Mouse (Mus musculus) forebrain, embryonic 16.5 days (tissue): ENCODE measurements around the gene Gm13889. TPM values are rescaled to one million over a fixed set of nuclear protein-coding genes. Genes with fewer than 3 reads are reported as not detected.

Experiments used
- ATAC-seq: fragments of 200-750 bp; cut with Nextera tagmentation; 2 replicates; pipeline ENCODE4 v1.8.0; 2017; ENCODE audit warnings: mild to moderate bottlenecking, moderate library complexity
- H3K27ac ChIP-seq: fragments of 300-500 bp; sonication (generic); 2 replicates; pipeline ENCODE4 v1.5.1; 2014; ENCODE audit warnings: low read length, control low read depth
- H3K27me3 ChIP-seq: fragments of 300-500 bp; sonication (generic); replicated peaks from 2 replicates; pipeline ENCODE4 v1.6.1; 2014; ENCODE audit warnings: low read length; ENCODE audit not compliant: control insufficient read depth, insufficient read depth
- H3K36me3 ChIP-seq: fragments of 300-500 bp; sonication (generic); 2 replicates; pipeline ENCODE4 v1.6.1; 2014; ENCODE audit not compliant: control insufficient read depth, insufficient read depth
- H3K4me1 ChIP-seq: fragments of 300-500 bp; sonication (generic); replicated peaks from 2 replicates; pipeline ENCODE4 v1.6.1; 2014; ENCODE audit warnings: low read length; ENCODE audit not compliant: control insufficient read depth, insufficient read depth
- H3K4me2 ChIP-seq: fragments of 300-500 bp; sonication (generic); 2 replicates; pipeline ENCODE4 v1.6.1; 2014; ENCODE audit warnings: mild to moderate bottlenecking, low read length, control low read depth
- H3K4me3 ChIP-seq: fragments of 300-500 bp; sonication (generic); replicated peaks from 2 replicates; pipeline ENCODE4 v1.5.1; 2014; ENCODE audit warnings: mild to moderate bottlenecking, low read length, control low read depth
- H3K9ac ChIP-seq: fragments of 300-500 bp; sonication (generic); replicated peaks from 2 replicates; pipeline ENCODE4 v1.6.1; 2014; ENCODE audit warnings: low read depth, low read length, control low read depth
- H3K9me3 ChIP-seq: fragments of 300-500 bp; sonication (generic); 2 replicates; pipeline ENCODE4 v1.6.1; 2016; ENCODE audit warnings: low read length; ENCODE audit not compliant: control insufficient read depth
- WGBS: fragments of 180-500 bp; shearing (Covaris S2); extraction: QIAGEN DNeasy Blood & Tissue Kit; methylation state at CpG from one replicate; pipeline ENCODE4 v1.1.7; 2014; 5-methylcytosine and 5-hydroxymethylcytosine counted together
- polyA plus RNA-seq: library from polyadenylated mRNA; unstranded; fragments of >200 nt; fragmentation: Nextera tagmentation; extraction: Ambion mirVana; gene quantifications from 2 replicates; pipeline ENCODE4 v1.2.1, GENCODE M21; 2015

The Gm13889 gene
- polyA plus RNA-seq, 1 experiment from 2014 or later, result 17.7 TPM

GRCm38 (mm10) chr2:93982457-93983235 lies 25.6 kb upstream of the Gm13889 start:
- H3K9me3 ChIP-seq, result no peaks in the 10 kb centered on the region
- H3K9ac ChIP-seq, result no peak overlapping the region
- H3K27ac ChIP-seq, result no peak overlapping the region
- H3K4me1 ChIP-seq, result no peaks in the 10 kb centered on the region; the same call in 1 of the 2 replicates
- 89% methylated on average over 4 of the region's 4 CpGs for WGBS
- peaks cover 19% of the 10 kb centered on the region for H3K36me3 ChIP-seq
- no peaks in the 10 kb centered on the region for H3K27me3 ChIP-seq
- no peak overlapping the region for H3K4me2 ChIP-seq
- no peak for ATAC-seq
- H3K4me3 ChIP-seq, result no peak overlapping the region

DNA sequence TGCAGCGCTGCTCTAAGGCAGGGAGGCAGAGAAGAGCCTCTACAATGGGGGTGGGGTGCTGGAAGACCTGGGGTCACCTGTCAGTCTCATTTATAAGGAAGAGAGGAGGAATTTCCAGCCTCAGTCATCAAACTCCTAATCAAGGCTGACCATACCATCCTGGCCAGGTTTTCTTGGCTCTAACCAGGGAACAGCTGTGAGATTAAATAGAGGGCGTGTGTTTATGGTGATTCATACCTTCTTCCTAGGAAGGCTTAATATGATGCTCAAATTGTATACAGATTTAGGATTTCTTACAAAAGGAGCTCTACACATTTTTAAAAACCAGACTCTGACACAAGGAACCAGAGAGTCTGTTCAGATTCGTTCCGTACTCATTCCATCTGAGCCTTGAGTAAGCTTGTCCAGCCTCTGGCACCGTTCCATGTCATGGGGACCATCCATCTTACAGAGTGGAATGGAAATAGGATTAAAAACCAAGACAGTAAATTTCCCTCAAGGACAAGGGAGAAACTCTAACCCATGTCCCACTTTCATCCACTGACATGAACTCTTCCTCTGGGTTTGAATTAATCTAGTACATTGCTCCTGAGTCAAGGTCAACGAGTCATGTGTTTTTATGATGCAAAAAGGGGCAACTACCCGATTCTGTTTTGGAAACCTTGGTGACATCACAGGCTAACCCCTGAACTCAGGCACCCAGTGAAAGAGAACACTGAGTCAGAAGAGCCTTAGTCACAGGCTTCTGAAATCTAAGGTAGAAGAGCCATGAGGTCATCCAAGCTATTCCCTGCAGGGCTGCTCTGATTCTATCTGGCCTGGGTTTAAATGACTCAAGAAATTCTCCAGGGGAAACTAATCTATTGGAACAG lies 22.5 kb upstream of the Gm13889 start:
- Histone ChIP-seq H3K9ac (no peak overlapping the region), H3K9me3 (no peaks in the 10 kb centered on the region), H3K27ac (no peak overlapping the region), H3K27me3 (no peaks in the 10 kb centered on the region), H3K4me2 (no peak overlapping the region), H3K36me3 (peaks cover 17% of the 10 kb centered on the region), H3K4me1 (peaks cover 15% of the 10 kb centered on the region), H3K4me3 (no peak overlapping the region)
- ATAC-seq, result no peak
- WGBS, result 91% methylated on average over 7 of the region's 7 CpGs

DNA sequence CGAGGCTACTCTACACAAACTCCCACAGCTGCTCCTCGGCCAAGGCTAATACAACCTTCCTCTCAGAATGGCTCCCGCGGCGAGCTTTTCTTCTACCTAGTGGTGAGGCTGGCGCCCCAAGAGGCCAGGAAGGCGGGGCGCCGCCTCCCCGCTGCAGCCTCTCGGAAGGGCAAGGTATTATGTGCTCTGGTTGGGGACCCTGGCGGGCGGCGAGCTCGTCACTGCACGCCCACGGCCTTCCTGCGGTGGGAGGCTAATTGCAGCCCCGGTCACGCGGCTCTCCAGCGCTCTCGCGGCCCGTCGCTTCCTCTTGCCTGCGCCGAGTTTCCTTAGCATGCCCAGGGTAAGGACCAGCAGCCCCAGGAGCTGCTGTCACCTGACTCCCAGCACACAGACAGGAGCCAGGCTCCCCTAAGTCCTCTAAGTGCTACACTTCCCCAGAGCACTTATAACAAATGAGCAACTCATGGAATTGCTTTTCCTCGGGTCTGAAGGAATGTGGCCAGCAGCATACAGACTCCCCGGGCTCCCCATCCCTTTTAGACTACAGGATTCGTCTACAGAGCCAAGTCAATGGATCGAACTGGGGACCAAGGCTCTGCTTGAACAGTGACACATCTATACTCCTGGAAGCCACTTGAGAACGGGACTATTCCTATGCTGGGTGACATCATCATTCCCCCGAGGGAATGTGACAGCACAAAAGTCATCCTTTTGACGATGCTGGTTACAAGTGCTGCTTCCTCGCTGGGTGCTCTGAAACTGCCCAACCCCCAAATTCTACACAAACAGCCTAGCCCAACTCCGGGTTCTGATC lies 19.6 kb upstream of the Gm13889 start:
- H3K4me1 ChIP-seq, result peaks cover 15% of the 10 kb centered on the region
- H3K9me3 ChIP-seq, result no peaks in the 10 kb centered on the region
- H3K9ac ChIP-seq, result peak overlapping the region; percentile 69
- H3K4me3 ChIP-seq, result peak overlapping the region; percentile 43
- no peaks in the 10 kb centered on the region for H3K27me3 ChIP-seq
- peaks cover 14% of the 10 kb centered on the region for H3K36me3 ChIP-seq
- H3K4me2 ChIP-seq, result peak overlapping the region; percentile 73
- 2% methylated on average over 37 of the region's 37 CpGs for WGBS
- ATAC-seq, result peak; percentile 77
- H3K27ac ChIP-seq, result peak overlapping the region; percentile 41

DNA sequence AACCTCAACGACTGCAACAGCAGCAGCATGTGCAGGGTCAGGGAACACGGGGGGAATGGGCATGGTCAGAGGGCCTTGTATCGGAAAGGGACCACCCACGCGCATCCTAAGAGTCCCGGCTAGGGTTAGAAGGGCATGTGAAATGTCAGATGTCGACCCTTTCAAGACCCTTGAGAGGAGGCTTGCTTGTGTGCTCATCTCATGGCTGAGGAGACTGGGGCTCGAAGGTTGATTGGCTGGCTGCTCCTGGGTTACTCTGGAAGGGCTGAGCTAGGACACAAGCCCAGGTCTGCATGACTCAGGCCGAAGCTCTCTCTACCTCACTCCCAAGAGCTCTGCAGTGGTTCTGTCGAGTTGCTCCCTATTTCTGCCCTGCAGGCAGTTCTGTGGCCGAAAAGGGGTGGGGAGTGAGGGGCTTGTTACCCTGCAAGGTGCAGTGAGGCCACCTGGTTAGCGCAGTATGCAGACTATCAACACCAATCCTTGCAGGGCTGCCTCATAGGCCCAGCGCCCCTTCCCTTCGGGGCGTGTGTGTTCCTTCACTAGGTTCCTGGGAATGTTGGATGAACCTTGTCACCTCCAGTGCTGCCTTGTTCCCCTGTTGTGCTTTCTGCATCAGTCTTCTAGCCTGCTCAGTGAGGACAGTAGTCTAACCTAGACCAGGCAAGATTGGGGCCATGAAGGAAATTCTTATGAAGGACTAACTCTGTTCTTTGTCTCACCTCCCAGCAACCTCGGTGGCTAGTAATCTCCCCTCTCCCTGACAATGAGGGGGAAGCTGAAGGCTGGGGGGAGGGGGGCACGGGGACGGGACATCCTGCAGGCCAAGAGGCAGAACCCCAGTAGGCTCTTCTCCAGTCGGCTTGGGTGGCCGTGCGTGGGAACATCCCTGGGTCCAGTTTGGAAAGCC lies 18.8 kb upstream of the Gm13889 start:
- WGBS, result 28% methylated on average over 21 of the region's 21 CpGs
- H3K9ac ChIP-seq, result peak overlapping the region; percentile 69
- H3K4me3 ChIP-seq, result peak overlapping the region; percentile 43
- H3K4me2 ChIP-seq, result peak overlapping the region; percentile 73
- H3K27ac ChIP-seq, result peak overlapping the region; percentile 41
- H3K4me1 ChIP-seq, result peaks cover 15% of the 10 kb centered on the region
- H3K36me3 ChIP-seq, result peaks cover 9% of the 10 kb centered on the region
- no peaks in the 10 kb centered on the region for H3K27me3 ChIP-seq
- H3K9me3 ChIP-seq, result no peaks in the 10 kb centered on the region
- peak; percentile 36 for ATAC-seq

DNA sequence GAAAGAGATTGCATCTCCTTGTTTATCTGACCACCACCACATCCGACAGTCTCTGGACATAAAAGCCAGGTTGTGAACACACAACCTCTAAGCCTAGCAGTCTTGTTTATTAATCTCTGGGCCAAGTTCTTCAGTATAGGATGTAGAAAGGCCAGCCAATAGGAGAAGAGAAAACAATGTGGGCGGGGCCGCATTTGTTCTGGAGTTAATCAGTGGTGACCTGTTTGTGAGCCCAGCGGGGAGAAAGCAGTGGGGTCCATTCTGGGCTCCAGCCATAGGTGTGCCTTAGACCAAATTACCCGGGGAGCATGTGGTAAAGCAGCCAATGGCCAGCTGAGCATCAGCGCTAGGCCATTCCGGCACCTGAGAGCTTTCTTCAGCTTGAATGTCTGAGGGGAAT lies 18.0 kb upstream of the Gm13889 start:
- H3K27me3 ChIP-seq, result no peaks in the 10 kb centered on the region
- ATAC-seq, result no peak
- 46% methylated on average over 7 of the region's 7 CpGs for WGBS
- no peak overlapping the region for H3K27ac ChIP-seq
- no peak overlapping the region for H3K4me2 ChIP-seq
- H3K4me1 ChIP-seq, result peaks cover 15% of the 10 kb centered on the region
- peaks cover 5% of the 10 kb centered on the region; the same call in 1 of the 2 replicates for H3K36me3 ChIP-seq
- H3K9me3 ChIP-seq, result no peaks in the 10 kb centered on the region
- H3K4me3 ChIP-seq, result no peak overlapping the region
- H3K9ac ChIP-seq, result no peak overlapping the region

DNA sequence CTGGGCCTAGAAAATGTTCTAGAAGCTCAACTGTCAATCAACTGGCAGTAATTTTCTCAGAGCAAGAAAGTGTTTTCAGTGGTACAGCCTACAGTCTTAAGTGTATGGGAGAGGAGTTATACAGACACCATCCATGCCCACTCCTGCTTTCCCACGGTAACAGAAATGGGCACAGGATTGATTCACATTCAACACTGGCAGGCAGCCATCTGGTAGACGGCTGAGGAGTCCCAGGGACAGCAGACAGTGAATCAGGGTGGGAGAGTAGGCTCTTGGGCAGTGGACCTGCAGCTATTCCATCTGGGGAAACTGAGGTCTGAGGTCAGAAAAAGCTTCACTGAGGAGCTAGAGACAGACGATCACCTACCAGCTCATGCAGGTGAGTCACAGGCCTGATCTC lies 14.6 kb upstream of the Gm13889 start:
- Histone ChIP-seq H3K36me3 (no peaks in the 10 kb centered on the region), H3K9me3 (no peaks in the 10 kb centered on the region), H3K27me3 (no peaks in the 10 kb centered on the region), H3K9ac (no peak overlapping the region), H3K4me3 (no peak overlapping the region), H3K4me2 (no peak overlapping the region), H3K4me1 (peaks cover 9% of the 10 kb centered on the region), H3K27ac (no peak overlapping the region)
- 56% methylated on average over 3 of the region's 3 CpGs for WGBS
- ATAC-seq, result no peak

- H3K4me1 ChIP-seq, result peaks cover 20% of the 10 kb centered on the region
- no peak overlapping the region for H3K4me3 ChIP-seq
- H3K9me3 ChIP-seq, result no peaks in the 10 kb centered on the region
- peak; percentile 75 for ATAC-seq
- H3K9ac ChIP-seq, result peak overlapping the region; percentile 27
- no peak overlapping the region for H3K4me2 ChIP-seq
- WGBS, result 20% methylated on average over 7 of the region's 7 CpGs
- H3K27ac ChIP-seq, result peak overlapping the region; percentile 52
- no peaks in the 10 kb centered on the region for H3K27me3 ChIP-seq
- H3K36me3 ChIP-seq, result no peaks in the 10 kb centered on the region
Observed at GRCm38 (mm10) chr2:93964494-93965160, 7.6 kb upstream of the Gm13889 start.

- 70% methylated on average over 1 of the region's 1 CpGs for WGBS
- H3K4me2 ChIP-seq, result no peak overlapping the region
- H3K4me1 ChIP-seq, result peaks cover 20% of the 10 kb centered on the region
- H3K9me3 ChIP-seq, result no peaks in the 10 kb centered on the region
- no peak overlapping the region for H3K4me3 ChIP-seq
- H3K27me3 ChIP-seq, result no peaks in the 10 kb centered on the region
- peak; percentile 2; the same call in 1 of the 2 replicates for ATAC-seq
- H3K36me3 ChIP-seq, result no peaks in the 10 kb centered on the region
- H3K9ac ChIP-seq, result no peak overlapping the region
- H3K27ac ChIP-seq, result peak overlapping the region; percentile 50; the same call in 1 of the 2 replicates
Observed at GRCm38 (mm10) chr2:93963802-93964201, 6.8 kb upstream of the Gm13889 start.
